Comparison of ENCODE assay signal across 22 mouse cellular contexts in the genomic region with DNA sequence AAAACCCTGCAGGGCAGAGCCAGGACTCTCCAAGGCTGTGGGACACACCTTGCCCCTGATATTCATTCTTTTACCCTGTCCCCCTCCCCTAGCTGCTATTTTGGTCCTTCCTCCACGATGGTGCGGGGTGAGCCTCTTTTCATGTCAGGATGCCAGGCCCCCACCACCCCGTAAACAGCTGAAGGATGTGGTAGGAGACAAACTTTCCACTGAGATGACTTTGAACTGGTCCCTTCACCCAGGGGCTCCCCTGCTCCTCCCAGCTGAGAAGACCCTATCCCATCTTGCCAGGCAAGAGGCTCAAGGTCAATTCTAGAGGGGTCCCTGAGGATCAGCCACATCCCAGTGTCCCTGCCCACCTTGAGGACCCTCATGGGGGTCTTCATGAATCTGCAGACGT. TPM values are rescaled to one million over a fixed set of nuclear protein-coding genes. Genes with fewer than 3 reads are reported as not detected.
DNase-seq lines count a peak whose midpoint lies in the region; ATAC-seq and TF ChIP-seq lines count a peak whose summit lies in the region.
"Had no signal": no experiment of that assay in that cellular context is flagged by ENCODE, and none has a peak within 500 bp of the region (broad histone marks: within the 10 kb centered on the region; RNA-seq: fewer than 3 reads in every experiment).

No protein-coding gene starts in this region.

- H3K9me3 ChIP-seq in forebrain, embryonic 11.5 days (ENCODE audit: control insufficient read depth, low read length), result no peaks in the 10 kb centered on the region
- H3K9me3 ChIP-seq: embryonic facial prominence, embryonic 13.5 days; heart, embryonic 15.5 days; liver, embryonic 15.5 days; midbrain, embryonic 13.5 days; neural tube, embryonic 15.5 days had no signal

- no peak for TF ChIP-seq CTCF in cerebellum, adult 2 months (IDR thresholded peaks at IDR 0.05; ENCODE audit: borderline replicate concordance, insufficient read depth, low read depth, low read length)
- TF ChIP-seq CTCF in spleen, adult 2 months (IDR thresholded peaks at IDR 0.05; ENCODE audit: extremely low read depth, insufficient read depth, insufficient read length, insufficient replicate concordance), result no peak
- TF ChIP-seq CTCF in thymus, adult 2 months (IDR thresholded peaks at IDR 0.05; ENCODE audit: borderline replicate concordance, control insufficient read depth, extremely low read depth, insufficient read depth, low read length, poor library complexity), result no peak

- no peak for ATAC-seq in forebrain, embryonic 11.5 days (replicated peaks; ENCODE audit: low FRiP score)
- no peak for ATAC-seq in megakaryocyte-erythroid progenitor cell, adult 5-6 weeks (replicated peaks; ENCODE audit: low FRiP score, low TSS enrichment, poor library complexity, severe bottlenecking)
- ATAC-seq: hindbrain, embryonic 16.5 days; midbrain, embryonic 13.5 days had no signal

- H3K4me3 ChIP-seq in cerebellum, adult 2 months (replicated peaks; ENCODE audit: insufficient read depth, low read depth, low read length), result no peak overlapping the region
- H3K4me3 ChIP-seq in spleen, adult 2 months (ENCODE audit: extremely low read depth, insufficient read depth, insufficient read length), result no peak overlapping the region
- H3K4me3 ChIP-seq in thymus, adult 2 months (ENCODE audit: control insufficient read depth, insufficient read depth, low read length), result 0 out of 2 replicates have a peak overlapping the region, but pooled peaks have one; percentile 2
- H3K4me3 ChIP-seq in forebrain, embryonic 11.5 days (ENCODE audit: low read depth, low read length), result no peak overlapping the region
- H3K4me3 ChIP-seq: embryonic facial prominence, embryonic 13.5 days; heart, adult 2 months; heart, embryonic 15.5 days; liver, embryonic 15.5 days; midbrain, embryonic 13.5 days; myocyte; neural tube, embryonic 15.5 days had no signal

- H3K4me1 ChIP-seq in cerebellum, adult 2 months (ENCODE audit: control insufficient read depth, insufficient read depth, low read length), result peaks cover 44% of the 10 kb centered on the region
- H3K4me1 ChIP-seq in spleen, adult 2 months (ENCODE audit: control insufficient read depth, insufficient read depth, insufficient read length), result peaks cover 34% of the 10 kb centered on the region; the same call in 1 of the 2 replicates
- H3K4me1 ChIP-seq in thymus, adult 2 months (replicated peaks; ENCODE audit: control insufficient read depth, insufficient read depth, low read length), result peaks cover 78% of the 10 kb centered on the region
- no peaks in the 10 kb centered on the region; the same call in none of the 2 replicates for H3K4me1 ChIP-seq in forebrain, embryonic 11.5 days (replicated peaks; ENCODE audit: control insufficient read depth, insufficient read depth, low read length)
- H3K4me1 ChIP-seq: liver, embryonic 15.5 days; midbrain, embryonic 13.5 days had no signal

- H3K27ac ChIP-seq in cerebellum, adult 2 months (ENCODE audit: insufficient read depth, low read length), result no peak overlapping the region
- H3K27ac ChIP-seq in spleen, adult 2 months (ENCODE audit: insufficient read depth, low read length), result peak overlapping the region; percentile 71
- H3K27ac ChIP-seq in thymus, adult 2 months (ENCODE audit: control insufficient read depth, insufficient read depth, low read length), result peak overlapping the region; percentile 78
- no peak overlapping the region for H3K27ac ChIP-seq in forebrain, embryonic 11.5 days (ENCODE audit: low read depth, low read length)
- H3K27ac ChIP-seq: embryonic facial prominence, embryonic 13.5 days; heart, adult 2 months; heart, embryonic 15.5 days; liver, embryonic 15.5 days; midbrain, embryonic 13.5 days; neural tube, embryonic 15.5 days had no signal

- WGBS in cerebellum, adult 2 months, result 72% methylated on average over 4 of the region's 4 CpGs
- 29% methylated on average over 4 of the region's 4 CpGs for WGBS in spleen, adult 2 months
- 7% methylated on average over 4 of the region's 4 CpGs for WGBS in thymus, adult 2 months
- 87% methylated on average over 4 of the region's 4 CpGs for WGBS in forebrain, embryonic 11.5 days

- no peaks in the 10 kb centered on the region for H3K27me3 ChIP-seq in cerebellum, adult 2 months (ENCODE audit: control insufficient read depth, insufficient read depth, low read length)
- H3K27me3 ChIP-seq in spleen, adult 2 months (ENCODE audit: control insufficient read depth, insufficient read depth, low read length), result no peaks in the 10 kb centered on the region
- no peaks in the 10 kb centered on the region for H3K27me3 ChIP-seq in thymus, adult 2 months (ENCODE audit: control insufficient read depth, insufficient read depth, low read length)
- H3K27me3 ChIP-seq in forebrain, embryonic 11.5 days (ENCODE audit: control insufficient read depth, insufficient read depth, low read length), result no peaks in the 10 kb centered on the region
- H3K27me3 ChIP-seq: embryonic facial prominence, embryonic 13.5 days; midbrain, embryonic 13.5 days; neural tube, embryonic 15.5 days had no signal

- no peak for TF ChIP-seq POLR2A in cerebellum, adult 2 months (IDR thresholded peaks at IDR 0.05; ENCODE audit: borderline replicate concordance, insufficient read depth, low read length)
- TF ChIP-seq POLR2A in spleen, adult 2 months (IDR thresholded peaks at IDR 0.05; ENCODE audit: low read depth, low read length), result no peak
- TF ChIP-seq POLR2A in thymus, adult 2 months (IDR thresholded peaks at IDR 0.05; ENCODE audit: control insufficient read depth, extremely low read depth, insufficient read depth, low read length, poor library complexity), result peak; percentile 22; the same call in 1 of the 2 replicates

- no peaks in the 10 kb centered on the region for H3K36me3 ChIP-seq in spleen, adult 2 months (ENCODE audit: control insufficient read depth, insufficient read depth, low read length)
- H3K36me3 ChIP-seq in thymus, adult 2 months (ENCODE audit: control insufficient read depth, insufficient read depth, low read length), result peaks cover 35% of the 10 kb centered on the region
- no peaks in the 10 kb centered on the region for H3K36me3 ChIP-seq in forebrain, embryonic 11.5 days (ENCODE audit: control insufficient read depth, insufficient read depth, low read length)
- H3K36me3 ChIP-seq: embryonic facial prominence, embryonic 13.5 days; heart, embryonic 15.5 days; liver, embryonic 15.5 days; midbrain, embryonic 13.5 days; neural tube, embryonic 15.5 days had no signal

- DNase-seq in cerebellum, adult 2 months, result peak; percentile 2 to 15
- no peak for DNase-seq in cerebellum, adult 18-20 months
- peak; percentile 28 to 36 for DNase-seq in spleen, adult 2 months (ENCODE audit: low read depth in 1 of 2, low spot score in 2 of 2)
- DNase-seq in spleen, postnatal 4 days (ENCODE audit: low spot score in 2 of 2), result no peak
- peak; percentile 85 for DNase-seq in thymus, adult 2 months
- no peak for DNase-seq in forebrain, embryonic 11.5 days (ENCODE audit: low spot score)
- DNase-seq in liver, result no peak
- DNase-seq: gastrocnemius, postnatal 10 days; kidney, postnatal 10 days had no signal

- no peak overlapping the region for H3K9ac ChIP-seq in forebrain, embryonic 11.5 days (ENCODE audit: low read length)
- H3K9ac ChIP-seq: embryonic facial prominence, embryonic 13.5 days; heart, embryonic 15.5 days; liver, embryonic 15.5 days; midbrain, embryonic 13.5 days; neural tube, embryonic 15.5 days had no signal

- no peak overlapping the region for H3K4me2 ChIP-seq in forebrain, embryonic 11.5 days (ENCODE audit: low read depth, low read length, severe bottlenecking)
- H3K4me2 ChIP-seq: embryonic facial prominence, embryonic 13.5 days; heart, embryonic 15.5 days; liver, embryonic 15.5 days; midbrain, embryonic 13.5 days; neural tube, embryonic 15.5 days had no signal

RNA-seq across cellular contexts. Expression of gene Cd6, which starts 42.5 kb away (rescaled TPM):
- polyA plus RNA-seq in cerebellum, adult 2 months (2012; rRNA removed), result 0.05 and 0.10 TPM in 2 replicates
- polyA plus RNA-seq in spleen, adult 2 months (2012; rRNA removed), result 41.0 and 47.0 TPM in 2 replicates
- 317 and 321 TPM in 2 replicates for polyA plus RNA-seq in thymus, adult 2 months (2012; rRNA removed)
- 0.28 TPM in 1 of 2 replicates, not detected in the other for polyA plus RNA-seq in forebrain, embryonic 11.5 days (2014; fragmentation: Nextera tagmentation; extraction: Ambion mirVana)
- total RNA-seq in megakaryocyte-erythroid progenitor cell, adult 5-6 weeks (2014; fragmentation: Nextera tagmentation), result 2.4 and 3.2 TPM in 2 replicates
- not detected in 2 replicates for total RNA-seq in megakaryocyte-erythroid progenitor cell, adult 5-6 weeks (2017)
- polyA plus RNA-seq: heart, embryonic 15.5 days; hindbrain, embryonic 16.5 days; liver, embryonic 15.5 days; midbrain, embryonic 13.5 days; myocyte; neural tube, embryonic 15.5 days; testis, adult 2 months had no signal

RNA-seq across cellular contexts. Expression of gene Cd5, which starts 48.6 kb away (rescaled TPM):
- 0.43 and 0.54 TPM in 2 replicates for polyA plus RNA-seq in cerebellum, adult 2 months (2012; rRNA removed)
- 35.2 and 41.1 TPM in 2 replicates for polyA plus RNA-seq in spleen, adult 2 months (2012; rRNA removed)
- polyA plus RNA-seq in thymus, adult 2 months (2012; rRNA removed), result 250 and 282 TPM in 2 replicates
- polyA plus RNA-seq in forebrain, embryonic 11.5 days (2014; fragmentation: Nextera tagmentation; extraction: Ambion mirVana), result 0.05 TPM in 1 of 2 replicates, not detected in the other
- total RNA-seq in megakaryocyte-erythroid progenitor cell, adult 5-6 weeks (2014; fragmentation: Nextera tagmentation), result 3.2 and 3.7 TPM in 2 replicates
- not detected in 2 replicates for total RNA-seq in megakaryocyte-erythroid progenitor cell, adult 5-6 weeks (2017)
- total RNA-seq: layer of hippocampus, adult 18-20 months; left cerebral cortex, postnatal 25 days; megakaryocyte progenitor cell, adult 5-6 weeks had no signal
- polyA plus RNA-seq: liver, embryonic 15.5 days; myocyte had no signal

RNA-seq across cellular contexts. Expression of gene Slc15a3, which starts 52.1 kb away (rescaled TPM):
- 0.51 and 0.62 TPM in 2 replicates for polyA plus RNA-seq in cerebellum, adult 2 months (2012; rRNA removed)
- 39.7 and 45.4 TPM in 2 replicates for polyA plus RNA-seq in spleen, adult 2 months (2012; rRNA removed)
- 26.1 and 29.7 TPM in 2 replicates for polyA plus RNA-seq in thymus, adult 2 months (2012; rRNA removed)
- polyA plus RNA-seq in forebrain, embryonic 11.5 days (2014; fragmentation: Nextera tagmentation; extraction: Ambion mirVana), result 0.19 and 0.20 TPM in 2 replicates
- 0.50 and 0.99 TPM in 2 replicates for total RNA-seq in megakaryocyte-erythroid progenitor cell, adult 5-6 weeks (2014; fragmentation: Nextera tagmentation)
- 0.56 TPM in 1 of 2 replicates, not detected in the other for total RNA-seq in megakaryocyte-erythroid progenitor cell, adult 5-6 weeks (2017)

Comparison
In these comparisons a context has a peak if more than half of its experiments do, and no peak if none do; other contexts are left out.
1. DNase-seq: peak in cerebellum, adult 2 months (2 of 2), spleen, adult 2 months (2 of 2) and thymus, adult 2 months (single experiment); none in cerebellum, adult 18-20 months (0 of 2), spleen, postnatal 4 days (0 of 2), forebrain, embryonic 11.5 days (single experiment) and liver (single experiment).
2. H3K27ac ChIP-seq: peak in spleen, adult 2 months (single experiment) and thymus, adult 2 months (single experiment); none in cerebellum, adult 2 months (single experiment) and forebrain, embryonic 11.5 days (single experiment).
3. RNA of gene Cd6, which starts 42.5 kb away (polyA plus RNA-seq): 317 to 321 TPM in thymus, adult 2 months and 41.0 to 47.0 TPM in spleen, adult 2 months; 0.05 to 0.10 TPM in cerebellum, adult 2 months and 0.28 TPM in forebrain, embryonic 11.5 days; every median in the first group is over 10 times any median in the second.
4. RNA of gene Cd5, which starts 48.6 kb away (polyA plus RNA-seq): 250 to 282 TPM in thymus, adult 2 months and 35.2 to 41.1 TPM in spleen, adult 2 months; 0.43 to 0.54 TPM in cerebellum, adult 2 months and 0.05 TPM in forebrain, embryonic 11.5 days; every median in the first group is over 10 times any median in the second.
5. RNA of gene Slc15a3, which starts 52.1 kb away (polyA plus RNA-seq): 39.7 to 45.4 TPM in spleen, adult 2 months and 26.1 to 29.7 TPM in thymus, adult 2 months; 0.51 to 0.62 TPM in cerebellum, adult 2 months and 0.19 to 0.20 TPM in forebrain, embryonic 11.5 days; every median in the first group is over 10 times any median in the second.